Mouse (Mus musculus): ENCODE results near the gene Irak2. TPM values are rescaled to one million over a fixed set of nuclear protein-coding genes. Genes with fewer than 3 reads are reported as not detected.

The Irak2 gene
- total RNA-seq, 1 experiment from 2014 or later, result 17.4 TPM

DNA sequence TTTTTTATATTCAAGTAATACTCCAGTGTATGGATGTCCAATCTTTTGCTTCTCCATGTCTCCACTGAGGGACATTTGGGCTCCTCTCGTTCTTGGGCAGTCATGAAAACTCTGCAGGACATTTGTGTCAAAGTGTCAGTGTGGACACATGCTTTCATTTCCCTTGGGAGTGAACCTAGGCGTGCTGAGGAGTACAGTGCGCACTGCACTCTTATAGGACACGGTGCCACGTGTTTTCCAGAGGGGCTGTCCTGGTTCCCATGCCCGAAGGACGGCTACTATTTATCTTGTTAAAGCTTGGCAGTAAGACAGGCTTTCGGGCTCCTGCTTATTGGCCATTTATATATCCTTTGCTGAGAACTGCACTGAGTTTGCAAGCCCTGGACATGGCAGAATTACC lies 4.3 kb downstream of the Irak2 start:
- peak; percentile 45 for DNase-seq

DNA sequence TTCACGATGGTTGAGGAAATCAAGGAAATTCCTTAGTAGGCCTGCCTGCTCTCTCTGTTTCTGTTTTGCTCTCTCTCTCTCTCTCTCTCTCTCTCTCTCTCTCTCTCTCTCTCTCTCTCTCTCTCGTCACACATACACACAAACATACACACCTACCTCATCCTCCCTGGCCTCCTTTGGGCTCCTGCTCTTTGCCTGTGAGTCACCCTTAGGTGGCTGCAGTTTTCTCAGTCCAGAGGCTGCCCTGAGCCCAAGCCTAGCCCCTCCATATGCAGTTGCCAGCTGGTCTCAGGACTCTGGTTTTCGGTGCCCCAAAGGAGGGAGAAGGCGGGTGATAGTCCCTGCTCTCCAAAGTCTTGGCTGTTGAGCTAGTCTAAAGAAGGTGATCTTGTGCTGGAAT lies 4.8 kb downstream of the Irak2 start:
- DNase-seq, result no peak

DNA sequence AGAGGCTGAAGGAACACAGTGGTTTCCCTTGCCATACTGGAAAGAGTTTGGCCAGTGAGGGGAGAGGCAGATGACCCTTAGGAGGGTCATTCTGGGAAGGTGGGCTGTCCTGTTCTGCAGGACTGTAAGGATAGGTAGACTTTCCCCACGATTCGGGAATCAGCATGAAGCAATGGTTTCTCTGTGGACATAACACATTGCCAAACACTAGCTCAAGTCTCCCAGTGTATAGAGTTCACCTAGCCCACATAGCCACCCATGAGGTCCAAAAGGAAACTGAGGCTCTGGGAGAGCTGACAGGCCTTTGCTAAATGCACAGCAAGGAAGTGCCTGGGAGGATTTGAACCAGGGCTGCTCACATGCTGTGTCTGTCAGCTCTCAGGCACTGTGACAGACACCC lies 5.7 kb downstream of the Irak2 start:
- no peak for DNase-seq

DNA sequence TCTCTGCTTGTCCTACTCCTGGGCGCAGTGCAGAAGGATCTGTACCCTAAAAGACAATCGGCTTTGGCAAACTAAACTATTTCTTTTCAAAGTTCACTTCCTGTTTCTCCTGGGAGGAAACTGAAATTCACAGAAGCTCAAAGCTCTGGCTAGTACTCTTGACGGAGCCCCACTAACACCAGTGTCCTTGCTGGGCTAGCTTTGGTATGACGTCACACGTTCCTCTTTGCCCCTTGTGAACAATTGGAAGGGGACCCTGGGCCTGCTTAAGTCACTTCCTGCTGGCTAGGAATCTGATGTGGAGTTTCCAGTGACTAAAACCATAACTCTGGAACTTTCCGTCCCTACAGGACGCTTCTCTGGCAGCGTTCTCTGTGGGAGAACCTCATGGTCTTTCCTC lies 6.5 kb downstream of the Irak2 start:
- peak; percentile 59 for DNase-seq

DNA sequence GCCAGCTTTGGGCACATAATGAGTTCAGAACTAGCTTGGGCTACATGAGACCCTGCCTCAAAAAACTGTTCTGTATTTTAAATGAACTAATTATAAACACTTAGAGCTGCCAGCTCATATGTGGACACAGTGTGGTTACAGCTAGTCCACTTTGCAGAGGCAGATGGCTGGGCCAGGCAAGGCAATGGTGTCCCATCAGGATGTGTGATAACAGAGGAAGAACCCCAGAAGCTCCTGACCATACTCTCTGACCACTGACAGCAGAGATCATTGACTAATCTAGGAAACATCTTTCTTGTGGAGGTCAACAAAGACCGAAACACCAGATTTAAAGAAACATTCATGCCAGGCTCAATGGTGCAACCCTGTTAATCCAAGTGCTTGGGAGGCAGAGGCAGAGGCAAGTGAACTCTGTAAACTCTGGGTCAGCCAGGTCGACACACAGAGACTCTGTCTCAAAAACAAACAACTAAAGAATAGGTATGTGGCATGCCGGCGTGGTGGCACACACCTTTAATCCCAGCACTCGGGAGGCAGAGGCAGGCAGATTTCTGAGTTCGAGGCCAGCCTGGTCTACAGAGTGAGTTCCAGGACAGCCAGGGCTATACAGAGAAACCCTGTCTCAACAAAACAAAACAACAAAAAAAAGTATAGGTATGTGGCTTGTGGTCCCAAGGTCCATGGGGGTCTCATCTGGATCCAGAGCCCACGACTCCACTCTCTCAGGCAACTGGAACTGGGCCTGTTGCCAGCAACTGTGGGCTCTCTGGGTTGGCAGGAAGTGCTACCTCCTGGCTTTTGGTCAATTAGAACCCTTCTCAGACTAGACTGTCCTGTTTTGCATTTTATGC lies 11.3 kb downstream of the Irak2 start:
- no peak for DNase-seq

DNA sequence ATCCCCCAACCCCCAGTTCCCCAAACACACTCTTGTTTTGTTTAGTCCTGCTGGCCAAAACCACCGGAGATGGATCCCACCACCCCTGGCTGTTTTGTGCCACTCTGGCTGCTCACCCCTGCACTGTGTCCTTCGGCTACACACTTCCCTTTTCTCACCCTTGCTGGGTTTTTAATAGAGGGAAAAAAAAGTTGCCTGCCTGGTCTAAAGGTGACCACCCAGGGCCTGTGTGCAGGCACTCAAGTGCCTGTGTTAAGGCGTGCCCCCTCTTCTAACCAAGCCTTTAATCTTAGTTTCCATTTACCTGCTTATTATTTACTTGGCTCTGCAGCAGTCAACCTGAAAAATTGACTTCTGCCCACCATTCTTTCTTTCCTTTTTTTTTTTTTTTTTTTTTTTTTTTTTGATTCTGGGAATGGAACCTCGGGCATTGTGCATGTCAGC lies 12.0 kb downstream of the Irak2 start:
- no peak for DNase-seq

DNA sequence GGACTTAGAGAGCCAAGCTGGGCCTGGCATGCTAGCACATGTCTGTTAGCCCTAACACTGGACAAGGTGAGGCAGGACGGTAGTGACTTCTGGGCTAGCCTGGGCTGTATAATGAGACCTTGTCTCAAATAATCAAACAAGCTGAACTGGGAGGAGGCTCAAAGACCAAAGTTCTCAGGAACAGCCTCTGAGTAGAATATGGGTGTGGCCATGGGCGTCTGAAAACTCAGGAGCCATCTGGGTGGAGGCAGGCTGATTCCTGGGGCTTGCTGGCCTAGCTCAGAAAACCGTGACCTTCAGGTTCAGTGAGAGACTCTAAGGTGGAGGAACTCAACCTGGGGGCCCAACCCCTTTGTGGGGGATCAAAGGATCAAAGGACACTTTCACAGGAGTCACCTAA lies 13.4 kb downstream of the Irak2 start:
- DNase-seq, result no peak

DNA sequence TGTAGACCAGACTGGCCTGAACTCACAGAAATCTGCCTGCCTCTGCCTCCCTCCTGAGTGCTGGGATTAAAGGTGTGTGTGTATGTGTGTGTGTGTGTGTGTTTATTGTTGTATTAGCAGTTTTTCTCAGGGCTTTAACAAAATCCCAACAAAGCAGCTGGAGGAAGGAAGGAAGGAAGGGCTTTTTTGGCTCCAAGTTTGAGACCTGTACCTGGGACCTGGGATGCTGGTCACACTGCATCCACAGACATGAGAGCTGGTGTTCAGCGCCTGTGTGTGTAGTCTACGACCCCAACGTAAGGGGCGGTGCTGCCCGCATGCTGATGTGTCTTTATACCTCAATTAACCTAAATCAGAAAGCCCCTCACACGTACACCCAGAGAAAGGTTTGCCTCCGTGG lies 15.3 kb downstream of the Irak2 start:
- DNase-seq, result no peak

DNA sequence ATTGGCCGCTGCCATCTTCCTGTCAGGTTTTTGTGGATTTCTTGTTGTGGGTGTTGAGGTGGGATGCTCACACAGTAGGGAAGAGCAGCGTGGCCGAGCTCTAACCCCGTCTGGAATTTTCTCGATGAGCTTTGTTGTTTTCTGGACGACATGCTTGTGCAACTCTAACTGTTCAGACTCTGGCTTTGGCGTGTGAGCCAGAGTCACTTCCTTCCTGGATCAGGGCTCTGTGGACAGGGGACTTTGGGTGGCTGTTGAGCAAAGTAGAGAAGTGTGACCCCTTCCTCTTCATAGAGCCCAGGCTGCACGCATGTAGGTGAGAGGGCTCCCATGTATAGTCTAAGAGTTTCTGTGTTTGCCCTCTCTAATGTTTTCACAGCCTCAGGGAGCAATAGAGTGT lies 15.8 kb downstream of the Irak2 start:
- no peak for DNase-seq

DNA sequence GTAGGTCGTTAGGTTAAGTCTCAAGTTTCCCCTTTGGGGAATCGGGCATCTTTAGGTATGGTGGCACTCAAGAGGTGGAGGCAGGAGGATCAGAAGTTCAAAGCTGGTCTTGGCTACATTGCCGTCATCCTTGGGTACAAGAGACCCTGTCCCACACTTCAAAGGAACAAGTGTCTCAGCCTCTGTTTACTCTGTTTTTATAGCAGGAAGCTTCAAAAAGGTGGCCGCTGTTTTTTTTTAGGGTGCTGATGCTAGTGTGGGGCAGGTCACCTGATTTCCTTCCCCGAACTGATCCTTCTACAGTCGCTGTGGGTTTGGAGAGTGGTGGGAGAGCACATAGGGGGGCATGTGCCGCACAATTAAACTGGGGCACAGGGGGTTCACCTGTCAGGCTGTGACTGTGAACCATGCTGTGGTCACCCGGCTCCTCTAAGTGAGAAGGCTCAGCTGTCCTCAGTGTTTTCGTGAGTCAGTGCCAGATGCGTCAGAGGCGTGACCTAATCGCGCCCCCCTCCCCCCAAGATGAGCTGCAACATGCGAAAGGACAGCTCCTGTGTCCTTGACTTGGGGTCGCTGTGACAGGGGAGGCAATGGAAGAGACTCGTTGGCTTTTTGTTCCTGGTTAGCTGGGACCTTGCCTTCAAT lies 16.6 kb downstream of the Irak2 start:
- peak; percentile 90 for DNase-seq

DNA sequence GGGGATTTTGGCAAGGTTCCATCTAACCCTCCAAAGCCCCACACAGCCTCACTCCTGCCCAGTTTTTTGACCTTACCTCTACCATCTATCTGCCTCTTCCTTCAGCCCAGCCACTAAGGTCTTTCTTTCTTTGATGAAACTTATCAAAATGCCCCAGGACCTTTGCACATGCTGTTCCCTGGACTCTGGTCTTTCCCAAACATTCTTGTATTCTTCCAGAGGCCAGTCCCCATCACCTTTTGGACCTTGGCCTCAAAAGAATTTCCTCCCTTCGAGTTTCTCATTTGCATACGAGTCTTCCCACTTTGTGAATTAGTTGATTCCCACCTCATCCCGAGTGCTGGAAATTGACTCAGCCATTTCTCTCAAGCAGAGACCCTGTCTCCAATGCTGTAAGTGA lies 17.2 kb downstream of the Irak2 start:
- DNase-seq, result no peak

DNA sequence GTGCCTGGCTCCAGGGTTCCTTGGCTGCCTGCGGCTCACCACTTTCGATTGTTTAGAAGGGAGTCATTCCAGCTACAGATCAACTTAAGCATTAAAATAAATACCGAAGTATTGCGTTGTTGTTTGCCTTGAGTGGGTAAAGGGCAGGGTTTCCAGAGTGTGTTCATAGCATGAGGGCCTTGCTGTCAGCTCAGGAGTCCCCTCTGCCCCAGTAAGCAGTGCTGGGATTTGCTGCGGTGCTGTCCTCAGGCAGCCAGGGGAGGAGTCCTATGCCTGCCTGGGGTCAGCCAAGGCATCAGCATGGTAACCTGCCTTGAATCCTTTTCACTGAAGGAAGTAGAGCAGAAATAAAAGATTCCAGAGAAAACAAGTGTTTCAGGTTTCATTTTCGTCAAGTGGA lies 18.6 kb downstream of the Irak2 start:
- DNase-seq, result peak; percentile 61

DNA sequence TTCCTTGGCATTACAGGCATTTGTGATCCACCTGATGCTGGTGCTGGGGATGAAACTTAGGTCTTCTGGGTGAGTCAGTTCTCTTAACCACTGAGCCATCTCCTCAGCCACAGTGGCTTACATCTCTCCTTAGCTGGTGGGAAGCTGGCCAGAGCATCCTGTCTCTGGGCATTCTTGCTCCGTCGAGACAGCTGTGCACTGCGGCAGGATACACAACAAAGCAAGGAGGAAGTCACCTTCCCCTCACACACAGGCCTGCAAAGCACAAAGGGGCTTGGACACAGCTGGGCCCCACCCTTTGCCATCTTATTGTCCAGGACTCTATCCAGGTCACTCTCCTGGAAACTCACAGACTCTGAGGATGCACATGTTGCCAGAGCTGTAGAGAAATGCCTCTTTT lies 20.0 kb downstream of the Irak2 start:
- peak; percentile 52 for DNase-seq

DNA sequence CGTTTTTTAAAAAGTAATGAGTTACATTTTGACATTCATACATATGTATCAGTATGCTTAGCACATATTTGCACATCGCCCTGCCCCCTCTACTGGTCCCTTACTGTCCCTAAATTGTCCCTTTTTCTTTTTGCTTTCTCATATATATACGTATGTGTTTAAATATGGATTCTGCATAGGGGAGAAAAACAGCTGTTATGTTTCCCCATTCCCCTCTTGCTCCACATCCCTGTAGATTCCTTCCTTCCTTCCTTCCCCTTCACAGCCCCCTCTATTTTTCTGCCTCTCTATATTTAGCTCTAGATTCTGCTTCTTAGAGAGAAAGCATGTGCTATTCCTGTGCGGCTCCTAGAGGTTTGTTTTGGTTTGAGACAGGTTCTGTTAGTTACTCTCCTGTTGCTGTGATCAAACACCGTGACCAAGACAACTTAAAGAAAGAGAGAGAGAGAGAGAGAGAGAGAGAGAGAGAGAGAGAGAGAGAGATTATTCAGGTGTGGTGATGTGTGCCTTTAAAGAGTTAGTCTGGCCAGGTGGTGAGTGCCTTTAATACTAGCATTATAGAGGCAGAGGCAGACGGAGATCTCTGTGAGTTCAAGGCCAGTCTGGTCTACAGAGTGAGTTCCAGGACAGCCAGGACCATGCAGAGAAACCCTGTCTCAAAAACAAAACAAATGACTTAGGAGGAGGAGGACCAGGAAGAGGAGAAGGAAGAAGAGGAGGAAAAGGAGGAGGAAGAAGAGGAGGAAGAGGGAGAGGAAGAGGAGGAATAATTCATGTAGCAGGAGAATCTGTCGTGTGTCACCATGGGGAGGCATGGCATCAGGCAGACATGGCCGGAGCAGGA lies 21.6 kb downstream of the Irak2 start:
- no peak for DNase-seq

DNA sequence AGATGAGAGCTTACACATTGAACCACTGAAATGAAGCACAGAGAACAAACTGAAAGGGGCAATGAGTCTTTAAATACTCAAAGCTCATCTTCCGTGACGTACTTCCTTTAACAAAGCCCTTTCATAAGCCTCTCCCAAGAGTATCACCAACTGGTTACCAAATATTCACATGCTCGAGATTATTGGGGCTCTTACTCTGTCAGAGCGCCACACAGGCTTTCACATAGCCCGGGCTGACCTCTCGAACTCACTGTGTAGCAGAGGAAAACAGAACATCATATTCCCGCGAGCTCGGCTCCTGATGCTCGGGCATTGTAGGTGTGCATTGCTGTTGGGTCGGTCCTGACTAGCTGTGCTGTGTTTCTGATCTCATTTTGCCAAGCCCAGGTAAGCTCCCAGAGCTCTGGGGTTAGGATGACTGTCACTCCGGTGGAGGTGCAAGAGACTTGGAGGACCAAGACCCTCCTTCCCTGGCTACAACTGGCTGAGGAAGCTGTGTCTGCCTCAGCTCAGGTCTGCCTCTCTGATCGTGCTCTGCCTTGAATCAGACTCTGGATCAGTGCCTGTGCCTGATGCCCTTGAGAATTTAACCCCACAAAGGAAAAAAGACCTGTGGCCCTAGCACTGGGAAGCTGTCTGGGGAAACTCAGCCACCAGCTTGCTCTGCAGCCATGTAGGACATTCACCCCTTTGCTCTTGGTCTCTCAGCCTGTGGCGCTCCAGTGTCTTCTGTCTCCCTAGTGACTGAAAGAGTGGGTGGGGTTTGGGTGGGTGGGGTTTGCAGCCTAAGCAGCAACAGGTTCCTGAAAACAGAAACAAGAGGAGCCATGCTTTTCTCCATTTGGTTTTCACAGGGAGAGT lies 22.5 kb downstream of the Irak2 start:
- DNase-seq, result no peak

DNA sequence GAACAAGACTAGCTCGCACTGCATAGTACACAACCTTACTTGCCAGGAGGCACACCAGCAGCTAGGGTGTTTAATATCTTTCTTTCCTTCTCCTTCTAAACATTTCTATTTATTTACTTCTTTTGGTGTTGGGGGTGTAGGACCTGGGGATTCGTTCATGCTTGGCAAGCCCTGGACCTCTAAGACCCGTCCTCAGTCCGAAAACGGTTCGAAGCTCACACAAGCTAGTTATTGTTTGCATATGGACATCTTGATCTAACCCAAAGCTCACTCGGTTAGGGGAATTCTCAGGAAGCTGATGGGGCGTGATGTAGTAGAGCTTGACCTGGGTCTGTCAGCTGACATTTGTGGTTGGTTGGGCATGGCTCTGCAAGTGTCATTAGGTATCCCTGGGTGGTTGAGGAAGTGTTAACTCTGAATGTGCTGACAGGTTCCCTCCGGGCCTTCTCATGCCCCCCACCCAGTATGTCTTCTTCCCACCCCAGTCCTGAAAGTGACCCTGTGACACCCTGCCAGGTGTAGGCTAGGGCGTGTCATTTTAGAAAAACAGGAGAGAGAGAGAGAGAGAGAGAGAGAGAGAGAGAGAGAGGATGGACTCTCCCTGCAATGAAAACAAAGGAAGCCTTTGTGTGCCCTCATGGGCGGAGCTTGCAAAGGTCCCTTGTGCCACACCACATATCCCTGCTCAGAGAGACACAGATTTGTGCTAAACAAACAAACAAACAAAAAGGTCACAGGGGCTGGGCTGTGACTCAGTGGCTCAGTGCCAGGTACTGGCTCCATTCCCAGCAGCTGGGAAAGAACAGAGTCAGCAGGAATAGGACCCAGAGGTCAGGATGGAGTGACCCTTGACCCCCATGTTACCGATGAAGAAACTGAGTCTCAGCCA lies 23.3 kb downstream of the Irak2 start:
- DNase-seq, result peak; percentile 78

DNA sequence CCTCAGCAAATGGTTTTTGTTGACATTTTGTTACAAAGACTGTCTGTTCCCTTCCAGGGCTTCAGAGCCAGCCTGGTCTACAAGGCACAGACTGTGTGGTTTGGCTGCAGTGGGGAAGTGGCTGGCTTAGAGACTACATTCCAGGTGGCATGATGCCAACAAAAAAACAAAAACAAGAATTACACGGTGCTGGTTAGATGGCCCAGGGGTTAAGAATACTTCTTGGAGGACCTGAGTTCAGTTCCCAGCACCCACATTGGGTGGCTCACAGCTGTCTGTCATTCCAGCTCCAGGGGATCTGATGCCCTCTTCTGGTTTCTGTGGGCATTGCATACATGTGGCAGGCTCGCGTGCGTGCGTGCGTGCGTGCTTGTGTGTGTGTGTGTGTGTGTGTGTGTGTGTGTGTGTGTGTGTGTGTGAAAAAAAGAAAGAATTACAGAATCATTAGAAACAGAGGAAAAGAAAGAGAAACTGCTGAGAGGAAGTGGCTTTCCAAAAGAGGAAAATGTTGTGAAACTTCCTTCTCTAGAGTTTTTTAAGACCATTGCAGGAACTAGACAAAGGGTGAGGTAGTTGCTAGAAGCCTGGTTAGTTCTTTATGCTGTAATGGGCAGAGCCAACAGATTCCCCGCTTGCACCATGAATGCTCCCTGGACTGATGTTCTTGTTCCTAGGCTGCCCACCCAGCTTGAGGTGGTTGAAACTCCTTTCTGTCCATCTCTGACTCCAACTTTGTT lies 24.9 kb downstream of the Irak2 start:
- DNase-seq, result no peak

DNA sequence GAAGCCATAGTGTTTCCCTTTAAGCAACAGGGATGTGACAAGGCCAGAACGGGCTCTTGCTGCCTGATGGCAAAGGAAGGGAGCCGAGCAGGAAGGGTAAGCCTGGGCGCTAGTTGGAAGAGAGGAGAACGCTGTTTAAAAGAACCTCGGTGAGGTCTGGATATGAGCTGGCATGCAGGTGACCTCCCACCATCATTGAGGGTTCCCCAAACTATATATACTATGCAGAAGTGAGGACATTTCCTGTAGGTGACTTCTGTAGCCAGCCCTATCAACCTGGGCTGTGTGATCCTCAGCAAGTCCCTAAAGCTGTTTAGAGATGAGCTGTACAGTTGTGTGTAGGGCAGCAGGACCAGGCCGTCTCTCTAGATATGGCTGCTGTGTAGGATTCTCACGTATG lies 26.0 kb downstream of the Irak2 start:
- no peak for DNase-seq

DNA sequence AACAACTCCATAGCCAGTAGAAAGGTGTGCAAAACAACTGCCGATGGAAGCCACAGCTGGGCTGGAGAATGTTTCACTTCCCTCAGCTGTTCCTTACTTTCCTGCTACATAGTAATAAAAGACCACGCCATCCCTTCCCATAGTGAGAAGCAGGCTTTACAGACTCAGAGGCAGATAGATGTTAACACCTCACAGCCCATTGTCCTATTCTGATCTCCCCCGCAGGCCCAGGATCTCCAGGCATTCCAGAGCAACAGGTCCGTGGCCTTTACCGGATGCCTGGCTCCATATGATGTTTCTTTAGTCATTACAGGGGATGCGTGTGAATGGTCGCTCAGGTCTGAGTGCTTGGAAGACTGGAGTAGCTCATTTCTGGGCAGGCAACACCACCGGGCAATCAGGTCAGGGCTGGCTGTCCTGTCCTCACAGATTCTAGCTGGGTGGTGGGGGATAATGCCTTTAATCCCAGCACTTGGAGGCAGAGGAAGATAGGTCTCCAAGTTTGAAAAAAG lies 29.4 kb downstream of the Irak2 start:
- DNase-seq, result no peak
